Comparison of ENCODE assay signal across 9 mouse cellular contexts in the genomic region with DNA sequence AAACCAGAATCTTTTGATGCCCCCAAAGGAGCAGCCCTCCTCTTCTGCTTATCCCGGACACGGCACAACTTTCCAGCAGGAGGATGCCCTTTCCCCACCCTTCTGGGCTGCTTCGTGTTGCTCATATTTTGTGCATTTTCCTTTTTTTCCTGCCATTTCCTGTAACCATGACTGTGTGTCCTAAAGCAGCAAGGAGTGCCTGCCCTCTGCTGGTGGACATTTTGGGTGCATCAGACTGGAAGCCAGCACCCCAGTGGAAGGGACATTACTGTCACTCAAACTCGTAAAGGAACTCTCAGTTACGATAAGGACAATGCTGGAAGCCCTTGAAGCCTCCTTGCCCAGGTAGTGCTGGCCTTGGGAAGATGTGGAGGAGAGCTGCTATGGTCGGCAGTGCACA. TPM values are rescaled to one million over a fixed set of nuclear protein-coding genes. Genes with fewer than 3 reads are reported as not detected.
DNase-seq lines count a peak whose midpoint lies in the region; ATAC-seq and TF ChIP-seq lines count a peak whose summit lies in the region.
"Had no signal": no experiment of that assay in that cellular context is flagged by ENCODE, and none has a peak within 500 bp of the region (broad histone marks: within the 10 kb centered on the region; RNA-seq: fewer than 3 reads in every experiment).

No protein-coding gene starts in this region.

- in situ Hi-C loops in ES-E14 (cut with MboI; ENCODE audit: low sequenced_read_pairs in 2 of 2, unreplicated experiment in 2 of 2) = no loop called here

- H3K4me1 ChIP-seq in ES-E14 (ENCODE audit: control insufficient read depth in 2 of 2, insufficient read depth in 2 of 2, low read length in 2 of 2, poor library complexity in 1 of 2) = peaks cover 0 to 10% of the 10 kb centered on the region in 2 experiments; a peak in 2 of 4 replicates
- H3K4me1 ChIP-seq in bone marrow, adult 2 months (ENCODE audit: control insufficient read depth, insufficient read depth, low read length) = no peaks in the 10 kb centered on the region; the same call in 1 of the 2 replicates
- H3K4me1 ChIP-seq in forebrain, embryonic 11.5 days (replicated peaks; ENCODE audit: control insufficient read depth, insufficient read depth, low read length) = no peaks in the 10 kb centered on the region
- H3K4me1 ChIP-seq: liver, embryonic 15.5 days had no signal

- no peak overlapping the region for H3K4me2 ChIP-seq in forebrain, embryonic 11.5 days (ENCODE audit: low read depth, low read length, severe bottlenecking)
- H3K4me2 ChIP-seq: liver, embryonic 15.5 days had no signal

- no peak overlapping the region for H3K4me3 ChIP-seq in ES-E14 (ENCODE audit: insufficient read depth in 1 of 2, low read depth in 1 of 2, low read length in 2 of 2, poor library complexity in 1 of 2, severe bottlenecking in 1 of 2)
- no peak overlapping the region for H3K4me3 ChIP-seq in bone marrow, adult 2 months (replicated peaks; ENCODE audit: control insufficient read depth, low read depth, low read length)
- H3K4me3 ChIP-seq in forebrain, embryonic 11.5 days (ENCODE audit: low read depth, low read length) = no peak overlapping the region
- H3K4me3 ChIP-seq: liver, embryonic 15.5 days had no signal

- H3K9me3 ChIP-seq in ES-E14 (ENCODE audit: control insufficient read depth, insufficient read depth, low read depth, low read length) = no peaks in the 10 kb centered on the region
- H3K9me3 ChIP-seq in forebrain, embryonic 11.5 days (ENCODE audit: control insufficient read depth, low read length) = no peaks in the 10 kb centered on the region
- H3K9me3 ChIP-seq: liver, embryonic 15.5 days had no signal

- no peak for DNase-seq in ES-E14 (ENCODE audit: low read depth, low spot score)
- DNase-seq in forebrain, embryonic 11.5 days (ENCODE audit: low spot score) = peak; percentile 71
- DNase-seq in layer of hippocampus, adult 9-10 months (ENCODE audit: low spot score) = peak; percentile 83
- DNase-seq in right cerebral cortex, postnatal 14 days = peak; percentile 82
- peak; percentile 20 for DNase-seq in yolk sac, embryonic 10.5 days (ENCODE audit: low spot score)

- H3K27ac ChIP-seq in ES-E14 (ENCODE audit: insufficient read depth, low read depth, low read length, poor library complexity, severe bottlenecking) = no peak overlapping the region
- H3K27ac ChIP-seq in bone marrow, adult 2 months (ENCODE audit: control insufficient read depth, insufficient read depth, low read depth, low read length, poor library complexity) = no peak overlapping the region
- H3K27ac ChIP-seq in forebrain, embryonic 11.5 days (ENCODE audit: low read depth, low read length) = no peak overlapping the region
- H3K27ac ChIP-seq: liver, embryonic 15.5 days had no signal

- H3K36me3 ChIP-seq in ES-E14 (ENCODE audit: control insufficient read depth, insufficient read depth, low read length, poor library complexity, severe bottlenecking) = no peaks in the 10 kb centered on the region
- H3K36me3 ChIP-seq in forebrain, embryonic 11.5 days (ENCODE audit: control insufficient read depth, insufficient read depth, low read length) = no peaks in the 10 kb centered on the region
- H3K36me3 ChIP-seq: liver, embryonic 15.5 days had no signal

- TF ChIP-seq POLR2A in bone marrow, adult 2 months (IDR thresholded peaks at IDR 0.05; ENCODE audit: borderline replicate concordance, control insufficient read depth, low read depth, low read length) = no peak

- no peak overlapping the region for H3K9ac ChIP-seq in ES-E14 (ENCODE audit: insufficient read depth, low read depth, low read length, poor library complexity, severe bottlenecking)
- H3K9ac ChIP-seq in forebrain, embryonic 11.5 days (ENCODE audit: low read length) = no peak overlapping the region
- H3K9ac ChIP-seq: liver, embryonic 15.5 days had no signal

- 28% methylated on average over 6 of the region's 6 CpGs for WGBS in bone marrow, adult 2 months
- WGBS in forebrain, embryonic 11.5 days = 56% methylated on average over 6 of the region's 6 CpGs

- TF ChIP-seq CTCF in bone marrow, adult 2 months (IDR thresholded peaks at IDR 0.05; ENCODE audit: control insufficient read depth, insufficient read depth, low read length) = peak; percentile 90

- ATAC-seq in forebrain, embryonic 11.5 days (replicated peaks; ENCODE audit: low FRiP score) = no peak
- peak; percentile 48 to 61; a peak in 2 of 4 replicates for ATAC-seq in hematopoietic stem cell, adult 5-6 weeks (replicated peaks in 1 of 2; ENCODE audit: insufficient read depth in 1 of 2, low FRiP score in 2 of 2, low TSS enrichment in 1 of 2, low read depth in 1 of 2, poor library complexity in 2 of 2, severe bottlenecking in 2 of 2)
- ATAC-seq in megakaryocyte, adult 5-6 weeks (ENCODE audit: poor library complexity, severe bottlenecking) = peak; percentile 73

- no peaks in the 10 kb centered on the region for H3K27me3 ChIP-seq in forebrain, embryonic 11.5 days (ENCODE audit: control insufficient read depth, insufficient read depth, low read length)
- H3K27me3 ChIP-seq: liver, embryonic 15.5 days had no signal

TF ChIP-seq in ES-E14, 5 proteins besides CTCF, POLR2A, EP300 and RAD21:
- TF ChIP-seq ZC3H11A (IDR thresholded peaks at IDR 0.05; ENCODE audit: borderline replicate concordance, low read depth, low read length) (0 out of 2 replicates have a peak, but pooled peaks have one; percentile 32), CHD2 (IDR thresholded peaks at IDR 0.05; ENCODE audit: low read depth, low read length) (no peak)

RNA-seq across cellular contexts. Expression of gene Tmem86a, which starts 30.9 kb away (rescaled TPM):
- total RNA-seq in ES-E14 (2012; rRNA removed) = 1.1 and 2.1 TPM in 2 replicates
- polyA plus RNA-seq in bone marrow, adult 2 months (2011; ENCODE audit: insufficient read depth, insufficient read length, low replicate concordance, missing spikeins) = 7.4 and 12.4 TPM in 2 replicates
- polyA plus RNA-seq in forebrain, embryonic 11.5 days (2014; fragmentation: Nextera tagmentation; extraction: Ambion mirVana) = 6.9 and 9.4 TPM in 2 replicates
- total RNA-seq in hematopoietic stem cell, adult 5-6 weeks (2017) = 1.5 and 2.3 TPM in 2 replicates
- 10.3 and 12.7 TPM in 2 replicates for total RNA-seq in megakaryocyte, adult 5-6 weeks (2015)
- total RNA-seq in megakaryocyte, adult 5-6 weeks (2017) = 6.3 and 6.4 TPM in 2 replicates

RNA-seq across cellular contexts. Expression of gene Ptpn5, which starts 52.2 kb away (rescaled TPM):
- 0.32 and 0.36 TPM in 2 replicates for total RNA-seq in ES-E14 (2012; rRNA removed)
- not detected in 2 replicates for polyA plus RNA-seq in bone marrow, adult 2 months (2011; ENCODE audit: insufficient read depth, insufficient read length, low replicate concordance, missing spikeins)
- 14.9 and 15.3 TPM in 2 replicates for polyA plus RNA-seq in forebrain, embryonic 11.5 days (2014; fragmentation: Nextera tagmentation; extraction: Ambion mirVana)
- total RNA-seq in hematopoietic stem cell, adult 5-6 weeks (2017) = 0.31 TPM in 1 of 2 replicates, not detected in the other
- total RNA-seq in megakaryocyte, adult 5-6 weeks (2015) = not detected in 2 replicates
- not detected in 2 replicates for total RNA-seq in megakaryocyte, adult 5-6 weeks (2017)
- polyA plus RNA-seq: liver, embryonic 15.5 days had no signal
